Mouse (Mus musculus): Measurements from ENCODE around the gene Arsa. TPM values are rescaled to one million over a fixed set of nuclear protein-coding genes. Genes with fewer than 3 reads are reported as not detected.

The Arsa gene
- total RNA-seq (2021): 1 to 10 TPM; 7.2 to 7.4 TPM
- long read RNA-seq, experiment 1, partial matches to known transcripts: 1 of 2 reads
- long read RNA-seq, experiment 1, other reads (novel, unspliced or antisense): 1 of 2 reads
- long read RNA-seq, experiment 2, partial matches to known transcripts: 2 of 2 reads
- long read RNA-seq, experiment 2, other reads (novel, unspliced or antisense): 0 of 2 reads

GRCm38 (mm10) chr15:89477091-89477491, at the start of gene Arsa:
Gene Arsa, minus strand, starts transcription at chr15:89477425.
- intact Hi-C loops (cut with DNase I; ENCODE audit: low total_unique reads): no loop called here
- no peak for DNase-seq

- intact Hi-C loops (cut with DNase I; ENCODE audit: low total_unique reads): no loop called here
- DNase-seq: no peak
Measured at GRCm38 (mm10) chr15:89526776-89527325, 49.6 kb upstream of the Arsa start.

GRCm38 (mm10) chr15:89525896-89526295, 48.7 kb upstream of the Arsa start:
- intact Hi-C loops (cut with DNase I; ENCODE audit: low total_unique reads): no loop called here
- no peak for DNase-seq

- intact Hi-C loops (cut with DNase I; ENCODE audit: low total_unique reads): no loop called here
- no peak for DNase-seq
Measured at GRCm38 (mm10) chr15:89525464-89525863, 48.2 kb upstream of the Arsa start.

GRCm38 (mm10) chr15:89524611-89525415, 47.6 kb upstream of the Arsa start:
- intact Hi-C loops (cut with DNase I; ENCODE audit: low total_unique reads): no loop called here
- DNase-seq: no peak

GRCm38 (mm10) chr15:89524001-89524571, 46.9 kb upstream of the Arsa start:
- DNase-seq: no peak
- intact Hi-C loops (cut with DNase I; ENCODE audit: low total_unique reads): no loop called here

- no peak for DNase-seq
- intact Hi-C loops (cut with DNase I; ENCODE audit: low total_unique reads): no loop called here
Measured at GRCm38 (mm10) chr15:89523283-89523832, 46.1 kb upstream of the Arsa start.

- intact Hi-C loops (cut with DNase I; ENCODE audit: low total_unique reads): no loop called here
- no peak for DNase-seq
Measured at GRCm38 (mm10) chr15:89522566-89523282, 45.5 kb upstream of the Arsa start.

GRCm38 (mm10) chr15:89521951-89522350, 44.7 kb upstream of the Arsa start:
- intact Hi-C loops (cut with DNase I; ENCODE audit: low total_unique reads): no loop called here
- no peak for DNase-seq

GRCm38 (mm10) chr15:89512679-89513078, 35.5 kb upstream of the Arsa start:
- no peak for DNase-seq
- intact Hi-C loops (cut with DNase I; ENCODE audit: low total_unique reads): no loop called here

GRCm38 (mm10) chr15:89507751-89508150, 30.5 kb upstream of the Arsa start:
- intact Hi-C loops (cut with DNase I; ENCODE audit: low total_unique reads): no loop called here
- no peak for DNase-seq

GRCm38 (mm10) chr15:89504838-89505237, 27.6 kb upstream of the Arsa start:
- no peak for DNase-seq
- intact Hi-C loops (cut with DNase I; ENCODE audit: low total_unique reads): no loop called here

- intact Hi-C loops (cut with DNase I; ENCODE audit: low total_unique reads): no loop called here
- no peak for DNase-seq
Measured at GRCm38 (mm10) chr15:89501321-89501720, 24.1 kb upstream of the Arsa start.

GRCm38 (mm10) chr15:89500221-89500791, 23.1 kb upstream of the Arsa start:
- intact Hi-C loops (cut with DNase I; ENCODE audit: low total_unique reads): no loop called here
- no peak for DNase-seq

- intact Hi-C loops (cut with DNase I; ENCODE audit: low total_unique reads): no loop called here
- DNase-seq: no peak
Measured at GRCm38 (mm10) chr15:89499784-89500220, 22.6 kb upstream of the Arsa start.

- DNase-seq: no peak
- intact Hi-C loops (cut with DNase I; ENCODE audit: low total_unique reads): no loop called here
Measured at GRCm38 (mm10) chr15:89498961-89499688, 21.9 kb upstream of the Arsa start, which contains the start of gene Shank3. Gene Shank3, plus strand, starts transcription at chr15:89499623.

- intact Hi-C loops (cut with DNase I; ENCODE audit: low total_unique reads): no loop called here
- DNase-seq: peak; percentile 29
Measured at GRCm38 (mm10) chr15:89498049-89498960, 21.1 kb upstream of the Arsa start.
